17 mouse cellular contexts compared by ENCODE assay signal in genomic region chr6:54257552-54257951, GRCm38 (mm10).
"Had no signal": no experiment of that assay in that cellular context is flagged by ENCODE, and none has a peak within 500 bp of the region (broad histone marks: within the 10 kb centered on the region; RNA-seq: fewer than 3 reads in every experiment).

No protein-coding gene starts in this region.

- H3K27me3 ChIP-seq: lung, embryonic 15.5 days; megakaryocyte, embryonic 14.5 days; midbrain, embryonic 13.5 days; neural tube, embryonic 12.5 days; stomach, embryonic 15.5 days had no signal

- H3K9ac ChIP-seq: liver, postnatal 0 days; lung, embryonic 15.5 days; midbrain, embryonic 13.5 days; midbrain, embryonic 15.5 days; neural tube, embryonic 12.5 days; stomach, embryonic 15.5 days had no signal

- H3K4me1 ChIP-seq: lung, embryonic 15.5 days; midbrain, embryonic 15.5 days; stomach, embryonic 15.5 days had no signal

- H3K4me2 ChIP-seq: lung, embryonic 15.5 days; midbrain, embryonic 11.5 days; midbrain, embryonic 13.5 days; midbrain, embryonic 15.5 days; neural tube, embryonic 12.5 days; stomach, embryonic 15.5 days had no signal

- H3K27ac ChIP-seq: lung, embryonic 15.5 days; macrophage; midbrain, embryonic 13.5 days; midbrain, embryonic 15.5 days; neural tube, embryonic 12.5 days; stomach, embryonic 15.5 days; stomach, postnatal 0 days had no signal

- DNase-seq: liver, postnatal 0 days; lung, adult 2 months; lung, postnatal 10 days; lung, postnatal 36 days; right cerebral cortex, postnatal 14 days; thymus, adult 2 months; thymus, postnatal 25 days; thymus, postnatal 4 days had no signal

- H3K9me3 ChIP-seq: lung, embryonic 15.5 days; megakaryocyte, embryonic 14.5 days; midbrain, embryonic 13.5 days; midbrain, embryonic 15.5 days; neural tube, embryonic 12.5 days; stomach, embryonic 15.5 days had no signal

- ATAC-seq: liver, postnatal 0 days; midbrain, embryonic 13.5 days; midbrain, embryonic 15.5 days had no signal

- H3K4me3 ChIP-seq: lung, embryonic 15.5 days; megakaryocyte, embryonic 14.5 days; midbrain, embryonic 13.5 days; midbrain, embryonic 15.5 days; neural tube, embryonic 12.5 days; stomach, embryonic 15.5 days had no signal

- H3K36me3 ChIP-seq: lung, embryonic 15.5 days; midbrain, embryonic 13.5 days; midbrain, embryonic 15.5 days; neural tube, embryonic 12.5 days; stomach, embryonic 15.5 days had no signal
